In genomic region chr4:41740380-41741157, GRCm38 (mm10) we compare ENCODE assay signal across 8 mouse cellular contexts. TPM values are rescaled to one million over a fixed set of nuclear protein-coding genes. Genes with fewer than 3 reads are reported as not detected.
A peak's percentile ranks its signal among the peaks of the same experiment; 100 is the strongest.
DNase-seq lines count a peak whose midpoint lies in the region; TF ChIP-seq lines count a peak whose summit lies in the region.

No protein-coding gene starts in this region.

- peak; percentile 61 for DNase-seq in 3T3-L1 (ENCODE audit: low read depth, low spot score)
- peak; percentile 50 for DNase-seq in CD4-positive helper T cell, adult 2 months (ENCODE audit: low read depth, low spot score)
- DNase-seq in cerebellum, postnatal 14 days = peak; percentile 72 to 78
- DNase-seq in gastrocnemius, adult 2 months = peak; percentile 83
- DNase-seq in layer of hippocampus, postnatal 25 days (ENCODE audit: extremely low spot score in 1 of 2, low spot score in 1 of 2) = peak; percentile 61 to 66
- peak; percentile 50 for DNase-seq in lung, postnatal 25 days (ENCODE audit: low spot score)
- DNase-seq in right cerebral cortex, postnatal 4 days = peak; percentile 74
- DNase-seq in urinary bladder, postnatal 14 days (ENCODE audit: low spot score) = no peak

- peak overlapping the region; percentile 93 for H3K4me3 ChIP-seq in gastrocnemius, adult 2 months

- no peak for TF ChIP-seq CTCF in gastrocnemius, adult 2 months (IDR thresholded peaks at IDR 0.05)

- peak overlapping the region; percentile 93 for H3K27ac ChIP-seq in gastrocnemius, adult 2 months

- intact Hi-C loops in gastrocnemius, adult 2 months (cut with DNase I) = no loop called here

RNA-seq across cellular contexts. Expression of gene Arid3c, which starts 9.6 kb away (rescaled TPM):
- total RNA-seq in gastrocnemius, adult 2 months (2021) = not detected
- total RNA-seq in layer of hippocampus, postnatal 25 days (2021) = not detected

RNA-seq across cellular contexts. Expression of gene Galt, which starts 14.5 kb away (rescaled TPM):
- 10 to 100 TPM; 27.0 to 41.1 TPM for total RNA-seq in gastrocnemius, adult 2 months (2021)
- total RNA-seq in layer of hippocampus, postnatal 25 days (2021) = 10 to 100 TPM; 54.3 to 55.7 TPM

RNA-seq across cellular contexts. Expression of gene Sigmar1, which starts 15.4 kb away (rescaled TPM):
- total RNA-seq in gastrocnemius, adult 2 months (2021) = 10 to 100 TPM in 1 of 2 experiments, 1 to 10 TPM in 1; 8.2 to 13.3 TPM
- total RNA-seq in layer of hippocampus, postnatal 25 days (2021) = 10 to 100 TPM; 40.0 to 41.6 TPM

RNA-seq across cellular contexts. Expression of gene Dctn3, which starts 17.6 kb away (rescaled TPM):
- 10 to 100 TPM; 40.6 to 42.4 TPM for total RNA-seq in gastrocnemius, adult 2 months (2021)
- total RNA-seq in layer of hippocampus, postnatal 25 days (2021) = 100 to 1,000 TPM; 149 to 172 TPM

RNA-seq across cellular contexts. Expression of gene Rpp25l, which starts 27.2 kb away (rescaled TPM):
- 10 to 100 TPM; 50.1 to 58.4 TPM for total RNA-seq in gastrocnemius, adult 2 months (2021)
- 10 to 100 TPM; 27.7 to 33.6 TPM for total RNA-seq in layer of hippocampus, postnatal 25 days (2021)
